Mouse (Mus musculus): ENCODE data around the gene Efcab6. TPM values are rescaled to one million over a fixed set of nuclear protein-coding genes. Genes with fewer than 3 reads are reported as not detected.

The Efcab6 gene
- polyA plus RNA-seq, 1 experiment from 2014 or later: 0.20 TPM

DNA sequence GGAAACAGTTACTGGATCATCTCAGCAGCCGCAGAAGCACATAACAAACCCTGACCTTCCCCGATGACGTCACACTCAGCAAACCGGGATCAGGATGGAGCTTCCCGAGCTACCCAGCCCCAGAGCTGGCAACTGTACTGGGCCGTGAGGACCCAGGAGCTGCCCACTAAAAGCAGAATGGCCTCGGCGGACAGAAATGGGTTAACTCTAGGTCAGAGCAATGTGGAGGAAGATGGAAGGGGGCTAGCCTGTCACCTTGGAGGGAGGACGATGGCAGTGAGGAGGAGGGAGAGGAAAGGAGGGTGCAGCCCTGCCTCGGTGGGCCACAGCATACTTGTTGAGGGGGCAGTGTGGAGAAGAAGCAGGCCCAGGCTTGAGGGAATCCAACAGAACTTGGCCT is 149.8 kb downstream of the Efcab6 start:
- no peak for ATAC-seq (replicated peaks; ENCODE audit: low FRiP score)
- H3K4me1 ChIP-seq (replicated peaks; ENCODE audit: control insufficient read depth, insufficient read depth, low read length): no peaks in the 10 kb centered on the region
- no peak for DNase-seq (ENCODE audit: low spot score)
- H3K4me3 ChIP-seq (ENCODE audit: low read depth, low read length): no peak overlapping the region
- H3K27me3 ChIP-seq (ENCODE audit: control insufficient read depth, insufficient read depth, low read length): no peaks in the 10 kb centered on the region
- no peaks in the 10 kb centered on the region for H3K36me3 ChIP-seq (ENCODE audit: control insufficient read depth, insufficient read depth, low read length)
- H3K9ac ChIP-seq (ENCODE audit: low read length): no peak overlapping the region
- no peak overlapping the region for H3K4me2 ChIP-seq (ENCODE audit: low read depth, low read length, severe bottlenecking)
- H3K27ac ChIP-seq (ENCODE audit: low read depth, low read length): no peak overlapping the region
- H3K9me3 ChIP-seq (ENCODE audit: control insufficient read depth, low read length): no peaks in the 10 kb centered on the region
- 89% methylated on average over 10 of the region's 10 CpGs for WGBS

DNA sequence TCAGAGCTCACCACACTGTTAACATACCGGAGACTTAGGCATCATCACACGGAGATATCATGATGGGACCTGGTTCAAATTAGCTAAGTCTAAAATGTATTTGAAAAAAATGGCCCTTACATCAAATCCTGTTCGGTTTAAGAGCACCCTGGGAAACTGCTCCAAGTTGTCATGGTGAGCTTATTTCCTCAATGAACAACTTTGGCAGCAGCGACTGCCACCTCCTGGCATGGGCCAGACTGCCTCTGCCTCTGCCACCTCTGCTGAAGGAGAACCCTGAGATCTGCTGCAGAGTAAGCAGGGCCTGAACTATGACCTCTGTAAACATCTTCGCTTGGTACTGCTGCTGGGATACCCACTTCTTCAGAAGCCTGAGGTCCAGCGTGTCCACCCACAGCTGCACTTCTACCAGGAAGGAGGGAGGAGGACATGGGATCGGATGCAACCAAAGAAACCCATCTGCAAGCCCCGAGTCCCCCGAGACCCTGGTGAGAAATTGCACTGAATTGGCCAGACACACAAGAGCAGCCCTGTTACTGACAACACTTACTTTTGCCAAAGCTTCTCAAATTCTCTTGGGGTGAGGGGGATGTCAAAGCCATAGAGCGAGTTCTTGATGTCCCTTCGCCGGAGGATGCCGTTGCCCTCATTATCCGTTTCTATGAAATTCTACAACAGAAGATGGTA is 152.0 kb downstream of the Efcab6 start:
- H3K9ac ChIP-seq (ENCODE audit: low read length): no peak overlapping the region
- no peaks in the 10 kb centered on the region for H3K4me1 ChIP-seq (replicated peaks; ENCODE audit: control insufficient read depth, insufficient read depth, low read length)
- no peak for DNase-seq (ENCODE audit: low spot score)
- no peaks in the 10 kb centered on the region for H3K36me3 ChIP-seq (ENCODE audit: control insufficient read depth, insufficient read depth, low read length)
- 91% methylated on average over 14 of the region's 14 CpGs for WGBS
- H3K27ac ChIP-seq (ENCODE audit: low read depth, low read length): no peak overlapping the region
- ATAC-seq (replicated peaks; ENCODE audit: low FRiP score): no peak
- no peak overlapping the region for H3K4me3 ChIP-seq (ENCODE audit: low read depth, low read length)
- H3K9me3 ChIP-seq (ENCODE audit: control insufficient read depth, low read length): no peaks in the 10 kb centered on the region
- no peaks in the 10 kb centered on the region for H3K27me3 ChIP-seq (ENCODE audit: control insufficient read depth, insufficient read depth, low read length)
- no peak overlapping the region for H3K4me2 ChIP-seq (ENCODE audit: low read depth, low read length, severe bottlenecking)

DNA sequence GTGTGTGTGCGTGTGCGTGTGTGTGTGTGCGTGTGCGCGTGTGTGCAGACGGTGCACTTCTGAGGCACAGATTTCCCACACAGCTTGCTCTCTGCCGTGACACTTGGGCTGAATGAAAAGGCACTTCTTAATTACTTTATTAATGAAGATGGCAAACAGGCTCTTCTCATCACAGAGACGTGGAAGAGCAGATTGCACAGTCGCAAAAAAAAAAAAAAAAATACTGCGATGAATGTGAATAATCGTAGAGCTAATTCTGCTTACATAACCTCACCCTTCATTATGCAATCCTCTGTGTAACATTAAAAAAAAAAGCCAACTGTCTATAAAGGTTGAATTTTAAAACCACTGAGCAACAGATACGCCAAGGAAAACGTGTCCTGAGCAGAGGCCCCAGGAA is 158.7 kb downstream of the Efcab6 start:
- H3K9me3 ChIP-seq (ENCODE audit: control insufficient read depth, low read length): no peaks in the 10 kb centered on the region
- H3K4me1 ChIP-seq (replicated peaks; ENCODE audit: control insufficient read depth, insufficient read depth, low read length): no peaks in the 10 kb centered on the region
- no peaks in the 10 kb centered on the region for H3K27me3 ChIP-seq (ENCODE audit: control insufficient read depth, insufficient read depth, low read length)
- no peaks in the 10 kb centered on the region for H3K36me3 ChIP-seq (ENCODE audit: control insufficient read depth, insufficient read depth, low read length)
- H3K4me3 ChIP-seq (ENCODE audit: low read depth, low read length): no peak overlapping the region
- H3K27ac ChIP-seq (ENCODE audit: low read depth, low read length): no peak overlapping the region
- no peak overlapping the region for H3K4me2 ChIP-seq (ENCODE audit: low read depth, low read length, severe bottlenecking)
- DNase-seq (ENCODE audit: low spot score) (no peak), ATAC-seq (replicated peaks; ENCODE audit: low FRiP score) (no peak)
- WGBS: 86% methylated on average over 13 of the region's 13 CpGs
- no peak overlapping the region for H3K9ac ChIP-seq (ENCODE audit: low read length)

DNA sequence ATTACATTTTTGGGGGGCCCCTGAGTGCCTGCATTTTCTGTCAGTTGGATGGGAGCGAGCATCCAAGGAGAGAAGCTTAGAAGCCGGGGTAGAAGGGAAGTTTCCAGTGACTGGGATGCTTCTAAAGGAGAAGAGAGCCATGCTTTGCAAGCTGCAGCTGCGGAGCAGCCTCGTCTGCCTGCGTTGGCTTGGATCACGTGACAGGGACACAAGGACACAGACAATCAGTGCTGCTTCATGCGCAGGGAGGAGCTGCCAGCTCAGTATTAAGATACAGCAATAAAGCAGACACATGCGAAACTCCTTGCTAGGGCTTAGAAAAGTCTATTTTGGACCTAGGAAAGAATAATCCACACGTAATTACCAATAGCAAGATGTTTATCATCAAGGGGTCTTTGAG is 167.9 kb downstream of the Efcab6 start:
- Histone ChIP-seq H3K9ac (ENCODE audit: low read length) (no peak overlapping the region), H3K27me3 (ENCODE audit: control insufficient read depth, insufficient read depth, low read length) (no peaks in the 10 kb centered on the region), H3K9me3 (ENCODE audit: control insufficient read depth, low read length) (no peaks in the 10 kb centered on the region), H3K4me1 (replicated peaks; ENCODE audit: control insufficient read depth, insufficient read depth, low read length) (0 out of 2 replicates have a peak, but pooled peaks cover 2% of the 10 kb centered on the region), H3K36me3 (ENCODE audit: control insufficient read depth, insufficient read depth, low read length) (no peaks in the 10 kb centered on the region), H3K4me2 (ENCODE audit: low read depth, low read length, severe bottlenecking) (no peak overlapping the region), H3K4me3 (ENCODE audit: low read depth, low read length) (no peak overlapping the region), H3K27ac (ENCODE audit: low read depth, low read length) (no peak overlapping the region)
- 54% methylated on average over 9 of the region's 9 CpGs for WGBS
- ATAC-seq (replicated peaks; ENCODE audit: low FRiP score) (no peak), DNase-seq (ENCODE audit: low spot score) (no peak)

DNA sequence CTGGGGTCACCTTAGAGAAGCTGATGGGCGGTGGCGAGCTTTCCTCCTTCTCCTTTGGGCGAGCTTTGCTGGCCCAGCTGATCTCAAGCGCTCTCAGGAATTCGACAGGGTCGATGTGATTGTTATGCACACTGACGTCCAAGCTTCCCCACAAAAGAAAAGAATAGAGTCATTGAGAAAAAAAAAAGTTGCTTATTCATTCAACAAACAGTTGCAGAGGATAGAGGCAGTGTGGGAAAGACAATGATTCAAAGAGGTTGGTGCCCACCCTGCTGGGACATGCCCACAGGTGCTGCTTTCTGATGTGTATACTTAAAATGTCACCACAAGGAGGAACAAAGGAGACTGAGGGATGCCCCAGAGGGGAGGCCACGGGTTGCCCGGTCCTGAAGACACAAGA is 169.2 kb downstream of the Efcab6 start:
- H3K27ac ChIP-seq (ENCODE audit: low read depth, low read length): no peak overlapping the region
- H3K4me1 ChIP-seq (replicated peaks; ENCODE audit: control insufficient read depth, insufficient read depth, low read length): 0 out of 2 replicates have a peak, but pooled peaks cover 2% of the 10 kb centered on the region
- no peaks in the 10 kb centered on the region for H3K27me3 ChIP-seq (ENCODE audit: control insufficient read depth, insufficient read depth, low read length)
- no peak overlapping the region for H3K4me2 ChIP-seq (ENCODE audit: low read depth, low read length, severe bottlenecking)
- H3K9me3 ChIP-seq (ENCODE audit: control insufficient read depth, low read length): no peaks in the 10 kb centered on the region
- DNase-seq (ENCODE audit: low spot score): no peak
- 26% methylated on average over 9 of the region's 9 CpGs for WGBS
- no peak overlapping the region for H3K4me3 ChIP-seq (ENCODE audit: low read depth, low read length)
- no peak overlapping the region for H3K9ac ChIP-seq (ENCODE audit: low read length)
- ATAC-seq (replicated peaks; ENCODE audit: low FRiP score): no peak
- no peaks in the 10 kb centered on the region for H3K36me3 ChIP-seq (ENCODE audit: control insufficient read depth, insufficient read depth, low read length)

DNA sequence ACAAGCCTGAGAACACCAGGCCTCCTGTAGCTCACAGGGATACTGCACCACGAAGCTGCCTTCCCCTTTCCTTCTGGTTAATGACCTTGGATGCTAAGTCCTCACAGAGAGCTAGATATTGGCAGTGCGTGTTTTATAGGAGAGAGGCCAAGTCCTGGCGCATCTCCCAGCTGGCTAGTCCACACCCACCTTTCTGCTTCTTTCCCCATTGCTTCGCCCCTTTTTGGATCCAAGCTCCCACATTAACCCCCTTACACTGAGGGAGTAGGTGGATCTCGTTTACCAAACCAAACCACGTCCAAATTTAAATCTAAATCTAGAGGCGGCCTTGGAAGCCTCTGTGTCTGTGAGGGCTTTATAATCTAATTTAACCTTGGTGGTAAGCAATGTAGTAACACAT is 170.9 kb downstream of the Efcab6 start:
- ATAC-seq (replicated peaks; ENCODE audit: low FRiP score): no peak
- Histone ChIP-seq H3K27ac (ENCODE audit: low read depth, low read length) (no peak overlapping the region), H3K4me1 (replicated peaks; ENCODE audit: control insufficient read depth, insufficient read depth, low read length) (0 out of 2 replicates have a peak, but pooled peaks cover 2% of the 10 kb centered on the region), H3K4me3 (ENCODE audit: low read depth, low read length) (no peak overlapping the region), H3K36me3 (ENCODE audit: control insufficient read depth, insufficient read depth, low read length) (no peaks in the 10 kb centered on the region), H3K9me3 (ENCODE audit: control insufficient read depth, low read length) (no peaks in the 10 kb centered on the region), H3K27me3 (ENCODE audit: control insufficient read depth, insufficient read depth, low read length) (no peaks in the 10 kb centered on the region), H3K4me2 (ENCODE audit: low read depth, low read length, severe bottlenecking) (no peak overlapping the region), H3K9ac (ENCODE audit: low read length) (no peak overlapping the region)
- DNase-seq (ENCODE audit: low spot score): no peak
- WGBS: 85% methylated on average over 7 of the region's 7 CpGs

DNA sequence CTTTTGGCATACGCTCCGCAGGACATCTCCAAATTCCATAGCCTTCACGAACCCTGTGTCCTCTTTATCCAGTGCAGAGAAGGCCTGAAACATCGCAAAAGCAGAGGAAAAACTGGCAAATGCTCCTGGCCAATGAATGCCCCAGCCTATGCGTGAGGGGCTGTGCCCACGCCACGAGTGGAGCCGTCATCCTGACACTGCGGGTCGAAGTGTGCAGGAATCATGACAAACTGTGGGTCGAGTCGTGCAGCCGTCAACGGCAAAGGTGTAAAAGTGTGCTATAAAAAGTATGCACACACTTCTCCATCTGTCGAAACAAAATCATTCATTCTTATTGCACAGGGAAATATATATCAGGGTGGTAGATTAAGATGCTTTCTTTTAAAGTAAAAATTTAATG is 172.3 kb downstream of the Efcab6 start:
- no peaks in the 10 kb centered on the region for H3K36me3 ChIP-seq (ENCODE audit: control insufficient read depth, insufficient read depth, low read length)
- no peak overlapping the region for H3K4me3 ChIP-seq (ENCODE audit: low read depth, low read length)
- no peak for ATAC-seq (replicated peaks; ENCODE audit: low FRiP score)
- no peaks in the 10 kb centered on the region for H3K9me3 ChIP-seq (ENCODE audit: control insufficient read depth, low read length)
- H3K4me2 ChIP-seq (ENCODE audit: low read depth, low read length, severe bottlenecking): no peak overlapping the region
- 0 out of 2 replicates have a peak, but pooled peaks cover 2% of the 10 kb centered on the region for H3K4me1 ChIP-seq (replicated peaks; ENCODE audit: control insufficient read depth, insufficient read depth, low read length)
- no peak for DNase-seq (ENCODE audit: low spot score)
- no peaks in the 10 kb centered on the region for H3K27me3 ChIP-seq (ENCODE audit: control insufficient read depth, insufficient read depth, low read length)
- no peak overlapping the region for H3K27ac ChIP-seq (ENCODE audit: low read depth, low read length)
- 88% methylated on average over 15 of the region's 15 CpGs for WGBS
- no peak overlapping the region for H3K9ac ChIP-seq (ENCODE audit: low read length)

DNA sequence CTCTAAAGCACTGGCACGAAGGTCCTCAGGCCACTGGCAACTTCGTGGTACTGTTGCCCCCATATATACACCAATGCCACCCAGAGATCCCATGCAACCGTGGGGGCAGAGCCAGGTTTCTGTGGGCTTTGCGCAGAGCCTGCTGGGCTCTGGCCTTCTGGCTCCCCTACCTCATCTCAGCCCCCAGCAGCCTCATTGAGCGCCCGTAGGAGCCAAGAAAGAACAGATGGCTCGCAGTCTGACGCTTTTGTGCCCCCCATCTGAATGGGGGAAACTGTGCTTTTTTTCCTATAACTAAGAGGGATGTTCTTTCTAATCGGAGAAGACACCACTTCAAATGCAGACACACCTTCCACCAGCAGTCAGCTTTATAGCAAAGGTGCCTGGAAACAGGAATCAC is 180.9 kb downstream of the Efcab6 start:
- Histone ChIP-seq H3K36me3 (ENCODE audit: control insufficient read depth, insufficient read depth, low read length) (no peaks in the 10 kb centered on the region), H3K27ac (ENCODE audit: low read depth, low read length) (no peak overlapping the region), H3K27me3 (ENCODE audit: control insufficient read depth, insufficient read depth, low read length) (no peaks in the 10 kb centered on the region), H3K4me2 (ENCODE audit: low read depth, low read length, severe bottlenecking) (no peak overlapping the region), H3K4me3 (ENCODE audit: low read depth, low read length) (no peak overlapping the region), H3K9me3 (ENCODE audit: control insufficient read depth, low read length) (no peaks in the 10 kb centered on the region), H3K4me1 (replicated peaks; ENCODE audit: control insufficient read depth, insufficient read depth, low read length) (no peaks in the 10 kb centered on the region), H3K9ac (ENCODE audit: low read length) (no peak overlapping the region)
- WGBS: 87% methylated on average over 9 of the region's 9 CpGs
- ATAC-seq (replicated peaks; ENCODE audit: low FRiP score): no peak
- no peak for DNase-seq (ENCODE audit: low spot score)

DNA sequence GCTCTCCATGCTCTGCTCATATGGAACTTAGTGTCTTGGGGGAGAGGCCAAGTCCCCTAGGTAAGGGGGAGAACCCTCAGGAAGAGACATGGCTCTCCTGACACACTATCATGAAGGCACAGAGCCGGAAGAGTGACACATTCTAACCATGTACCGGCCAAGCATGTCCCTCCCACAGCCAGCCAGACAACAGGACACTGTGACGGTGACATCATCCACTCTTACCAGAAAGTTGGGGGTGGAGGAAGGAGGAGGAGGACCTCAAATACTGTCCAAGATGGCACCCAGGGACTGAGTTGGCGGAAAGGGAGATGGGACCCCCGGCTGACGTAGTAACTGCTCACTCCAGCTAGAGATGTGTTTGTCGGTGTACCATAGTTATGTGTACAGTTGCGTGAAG is 181.4 kb downstream of the Efcab6 start:
- DNase-seq (ENCODE audit: low spot score) (no peak), ATAC-seq (replicated peaks; ENCODE audit: low FRiP score) (no peak)
- Histone ChIP-seq H3K9me3 (ENCODE audit: control insufficient read depth, low read length) (no peaks in the 10 kb centered on the region), H3K4me2 (ENCODE audit: low read depth, low read length, severe bottlenecking) (no peak overlapping the region), H3K27ac (ENCODE audit: low read depth, low read length) (no peak overlapping the region), H3K27me3 (ENCODE audit: control insufficient read depth, insufficient read depth, low read length) (no peaks in the 10 kb centered on the region), H3K4me3 (ENCODE audit: low read depth, low read length) (no peak overlapping the region), H3K4me1 (replicated peaks; ENCODE audit: control insufficient read depth, insufficient read depth, low read length) (no peaks in the 10 kb centered on the region), H3K9ac (ENCODE audit: low read length) (no peak overlapping the region), H3K36me3 (ENCODE audit: control insufficient read depth, insufficient read depth, low read length) (no peaks in the 10 kb centered on the region)
- WGBS: 90% methylated on average over 8 of the region's 8 CpGs
